Mouse (Mus musculus) stomach, postnatal 0 days (tissue): ENCODE data around the gene Dhx32. TPM values are rescaled to one million over a fixed set of nuclear protein-coding genes. Genes with fewer than 3 reads are reported as not detected.

Experiments
- ATAC-seq: fragments of 200-750 bp; cut with Nextera tagmentation; 2 replicates; pipeline ENCODE4 v1.8.0; 2017; ENCODE audit not compliant: low FRiP score, low TSS enrichment
- DNase-seq: peaks from one replicate; pipeline ENCODE4 v3.0.0-alpha.2; 2016; ENCODE audit warnings: low spot score
- H3K27ac ChIP-seq: fragments of 300-500 bp; sonication (generic); replicated peaks from 2 replicates; pipeline ENCODE4 v1.5.1; 2014; ENCODE audit warnings: mild to moderate bottlenecking, control low read depth
- H3K27me3 ChIP-seq: fragments of 300-500 bp; sonication (generic); 2 replicates; pipeline ENCODE4 v1.6.1; 2014; ENCODE audit warnings: low read length; ENCODE audit not compliant: control insufficient read depth, insufficient read depth
- H3K36me3 ChIP-seq: fragments of 300-500 bp; sonication (generic); 2 replicates; pipeline ENCODE4 v1.6.1; 2014; ENCODE audit warnings: low read length, mixed read lengths; ENCODE audit not compliant: control insufficient read depth, insufficient read depth
- H3K4me1 ChIP-seq: fragments of 300-500 bp; sonication (generic); replicated peaks from 2 replicates; pipeline ENCODE4 v1.6.1; 2014; ENCODE audit warnings: antibody characterized with exemption; ENCODE audit not compliant: control insufficient read depth, insufficient read depth
- H3K4me2 ChIP-seq: fragments of 300-500 bp; sonication (generic); replicated peaks from 2 replicates; pipeline ENCODE4 v1.6.1; 2014; ENCODE audit warnings: low read depth, mild to moderate bottlenecking, control low read depth, moderate library complexity
- H3K4me3 ChIP-seq: fragments of 300-500 bp; sonication (generic); 2 replicates; pipeline ENCODE4 v1.5.1; 2014; ENCODE audit warnings: low read depth, low read length, control low read depth
- H3K9ac ChIP-seq: fragments of 300-500 bp; sonication (generic); 2 replicates; pipeline ENCODE4 v1.6.1; 2014; ENCODE audit warnings: mild to moderate bottlenecking, low read length, control low read depth, mixed read lengths
- H3K9me3 ChIP-seq: fragments of 300-500 bp; sonication (generic); 2 replicates; pipeline ENCODE4 v1.6.1; 2016; ENCODE audit warnings: low read length; ENCODE audit not compliant: control insufficient read depth
- CTCF ChIP-seq: IDR thresholded peaks from 2 replicates; pipeline ENCODE4 v1.5.1; 2016; ENCODE audit warnings: antibody characterized with exemption, low read depth, mild to moderate bottlenecking, moderate library complexity
- EP300 ChIP-seq: optimal IDR thresholded peaks from 2 replicates; pipeline ENCODE3; 2016; ENCODE audit warnings: antibody characterized with exemption
- WGBS: fragments of 180-500 bp; shearing (Covaris S2); extraction: QIAGEN DNeasy Blood & Tissue Kit; methylation state at CpG from one replicate; pipeline ENCODE4 v1.1.7; 2014; 5-methylcytosine and 5-hydroxymethylcytosine counted together
- polyA plus RNA-seq: library from polyadenylated mRNA; unstranded; fragments of >200 nt; fragmentation: Nextera tagmentation; extraction: Ambion mirVana; gene quantifications from 2 replicates; pipeline ENCODE4 v1.2.1, GENCODE M21; 2015

The Dhx32 gene
- polyA plus RNA-seq, 1 experiment from 2014 or later = 57.6 TPM

- H3K27me3 ChIP-seq = no peaks in the 10 kb centered on the region
- DNase-seq = no peak
- peaks cover 3% of the 10 kb centered on the region; the same call in 1 of the 2 replicates for H3K4me1 ChIP-seq
- H3K36me3 ChIP-seq = no peaks in the 10 kb centered on the region
- WGBS = 27% methylated on average over 1 of the region's 1 CpGs
- no peak for TF ChIP-seq EP300
- no peak for TF ChIP-seq CTCF
- no peak for ATAC-seq
- H3K9ac ChIP-seq = no peak overlapping the region
- no peak overlapping the region for H3K4me3 ChIP-seq
- H3K4me2 ChIP-seq = no peak overlapping the region
- no peaks in the 10 kb centered on the region for H3K9me3 ChIP-seq
- 0 out of 2 replicates have a peak overlapping the region, but pooled peaks have one; percentile 13 for H3K27ac ChIP-seq
Measured at GRCm38 (mm10) chr7:133792771-133793170, 10.2 kb upstream of the Dhx32 start.

GRCm38 (mm10) chr7:133790608-133791229 is 8.2 kb upstream of the Dhx32 start:
- DNase-seq = no peak
- Histone ChIP-seq H3K4me1 (peaks cover 3% of the 10 kb centered on the region; the same call in 1 of the 2 replicates), H3K36me3 (no peaks in the 10 kb centered on the region), H3K27ac (no peak overlapping the region), H3K9me3 (no peaks in the 10 kb centered on the region), H3K4me2 (no peak overlapping the region), H3K4me3 (no peak overlapping the region), H3K9ac (no peak overlapping the region), H3K27me3 (no peaks in the 10 kb centered on the region)
- ATAC-seq = no peak
- WGBS = 85% methylated on average over 4 of the region's 4 CpGs
- TF ChIP-seq CTCF = no peak
- no peak for TF ChIP-seq EP300

- DNase-seq (no peak), ATAC-seq (no peak)
- no peak overlapping the region for H3K27ac ChIP-seq
- WGBS = 89% methylated on average over 4 of the region's 4 CpGs
- H3K27me3 ChIP-seq = no peaks in the 10 kb centered on the region
- peaks cover 3% of the 10 kb centered on the region; the same call in 1 of the 2 replicates for H3K4me1 ChIP-seq
- TF ChIP-seq CTCF = no peak
- no peak for TF ChIP-seq EP300
- H3K4me2 ChIP-seq = no peak overlapping the region
- no peaks in the 10 kb centered on the region for H3K36me3 ChIP-seq
- H3K9ac ChIP-seq = no peak overlapping the region
- H3K4me3 ChIP-seq = no peak overlapping the region
- no peaks in the 10 kb centered on the region for H3K9me3 ChIP-seq
Measured at GRCm38 (mm10) chr7:133790171-133790570, 7.6 kb upstream of the Dhx32 start.

- Histone ChIP-seq H3K4me2 (no peak overlapping the region), H3K4me3 (no peak overlapping the region), H3K4me1 (no peaks in the 10 kb centered on the region), H3K9me3 (no peaks in the 10 kb centered on the region), H3K27me3 (no peaks in the 10 kb centered on the region), H3K27ac (no peak overlapping the region), H3K9ac (no peak overlapping the region), H3K36me3 (no peaks in the 10 kb centered on the region)
- TF ChIP-seq CTCF (no peak), EP300 (no peak)
- ATAC-seq (no peak), DNase-seq (no peak)
- WGBS = 67% methylated on average over 3 of the region's 3 CpGs
Measured at GRCm38 (mm10) chr7:133788147-133788546, 5.6 kb upstream of the Dhx32 start.

- Histone ChIP-seq H3K4me2 (no peak overlapping the region), H3K4me3 (no peak overlapping the region), H3K9ac (no peak overlapping the region), H3K9me3 (no peaks in the 10 kb centered on the region), H3K4me1 (no peaks in the 10 kb centered on the region), H3K27ac (no peak overlapping the region), H3K27me3 (no peaks in the 10 kb centered on the region), H3K36me3 (no peaks in the 10 kb centered on the region)
- no peak for DNase-seq
- WGBS = 76% methylated on average over 6 of the region's 6 CpGs
- ATAC-seq = no peak
- no peak for TF ChIP-seq EP300
- no peak for TF ChIP-seq CTCF
Measured at GRCm38 (mm10) chr7:133787571-133787970, 5.0 kb upstream of the Dhx32 start.

GRCm38 (mm10) chr7:133781991-133782390 is 535 bp downstream of the Dhx32 start:
- H3K9ac ChIP-seq = peak overlapping the region; percentile 59

More at GRCm38 (mm10) chr7:133781991-133782390, 535 bp downstream of the Dhx32 start:
- H3K4me3 ChIP-seq = peak overlapping the region; percentile 29
- 53% methylated on average over 6 of the region's 6 CpGs for WGBS
- H3K27me3 ChIP-seq = no peaks in the 10 kb centered on the region
- DNase-seq = peak; percentile 67
- H3K4me1 ChIP-seq = no peaks in the 10 kb centered on the region
- no peak for TF ChIP-seq EP300
- TF ChIP-seq CTCF = no peak
- peak overlapping the region; percentile 95 for H3K27ac ChIP-seq
- H3K36me3 ChIP-seq = no peaks in the 10 kb centered on the region
- peak; percentile 45 for ATAC-seq
- no peaks in the 10 kb centered on the region for H3K9me3 ChIP-seq
- peak overlapping the region; percentile 46 for H3K4me2 ChIP-seq
